Mouse (Mus musculus) large intestine, adult 2 months (tissue): Measurements from ENCODE around the gene Scgb2b21. TPM values are rescaled to one million over a fixed set of nuclear protein-coding genes. Genes with fewer than 3 reads are reported as not detected.
"Not testable (repeated sequence)": the region's sequence is repeated elsewhere in the genome, so short reads cannot be mapped to it uniquely, and the experiment has no call there.

ENCODE experiments used
- DNase-seq: peaks from one replicate; pipeline ENCODE4 v3.0.0-alpha.2; 2012; ENCODE audit warnings: low read depth, low spot score
- WGBS: fragments of 180-500 bp; shearing (Covaris S2); methylation state at CpG from one replicate; pipeline ENCODE4 v1.1.7; 2018; 5-methylcytosine and 5-hydroxymethylcytosine counted together
- polyA plus RNA-seq: library from polyadenylated mRNA; depleted of rRNA; stranded (reverse); fragments of >200 nt; gene quantifications from 2 replicates; pipeline ENCODE4 v1.2.3, GENCODE M21; 2012; rRNA removed

Gene Scgb2b21
- polyA plus RNA-seq: not detected in 2 replicates

- DNase-seq: no peak
These were observed at the start of gene Scgb2b21 for GRCm38 (mm10) chr7:33520358-33520757. TSS of gene Scgb2b21 (minus strand) at chr7:33520458.

DNA sequence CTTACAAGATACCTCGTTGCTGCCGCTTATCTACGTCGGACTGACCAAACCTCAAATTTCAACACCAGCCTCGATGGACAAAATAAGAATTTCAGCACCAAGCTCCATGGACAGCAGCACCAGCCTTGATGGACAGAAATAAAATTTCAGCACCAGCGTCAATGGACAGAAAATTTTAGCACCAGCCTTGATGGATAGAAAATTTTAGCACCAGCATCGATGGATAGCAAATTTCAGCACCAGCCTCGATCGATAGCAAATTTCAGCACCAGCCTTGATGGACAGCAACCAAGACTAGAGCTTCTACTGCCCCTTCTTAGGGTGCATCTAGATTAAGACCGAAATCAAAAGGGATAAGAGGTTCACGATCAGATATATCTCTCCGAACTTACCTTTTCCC, 23.2 kb upstream of the Scgb2b21 start:
- WGBS: 90% methylated on average over 12 of the region's 12 CpGs
- DNase-seq: not testable (repeated sequence)

Other genes starting within 250 kb of the Scgb2b21 start
- not detected in 2 replicates for gene Scgb2b19, start 240.1 kb downstream of the Scgb2b21 start, polyA plus RNA-seq
- not detected in 2 replicates for gene Scgb1b19, start 233.2 kb downstream of the Scgb2b21 start, polyA plus RNA-seq
- gene Scgb2b20, start 154.1 kb downstream of the Scgb2b21 start, polyA plus RNA-seq: not detected in 2 replicates
- not detected in 2 replicates for gene Scgb1b20, start 147.2 kb downstream of the Scgb2b21 start, polyA plus RNA-seq
- not detected in 2 replicates for gene Scgb2b24, start 218.9 kb upstream of the Scgb2b21 start, polyA plus RNA-seq
- not detected in 2 replicates for gene Scgb1b24, start 223.3 kb upstream of the Scgb2b21 start, polyA plus RNA-seq